Mouse (Mus musculus): ENCODE results near the gene Wdr26. TPM values are rescaled to one million over a fixed set of nuclear protein-coding genes. Genes with fewer than 3 reads are reported as not detected.
A peak's percentile ranks its signal among the peaks of the same experiment; 100 is the strongest.

Wdr26 gene
- polyA plus RNA-seq, 1 experiment from 2014 or later = 56.7 TPM

DNA sequence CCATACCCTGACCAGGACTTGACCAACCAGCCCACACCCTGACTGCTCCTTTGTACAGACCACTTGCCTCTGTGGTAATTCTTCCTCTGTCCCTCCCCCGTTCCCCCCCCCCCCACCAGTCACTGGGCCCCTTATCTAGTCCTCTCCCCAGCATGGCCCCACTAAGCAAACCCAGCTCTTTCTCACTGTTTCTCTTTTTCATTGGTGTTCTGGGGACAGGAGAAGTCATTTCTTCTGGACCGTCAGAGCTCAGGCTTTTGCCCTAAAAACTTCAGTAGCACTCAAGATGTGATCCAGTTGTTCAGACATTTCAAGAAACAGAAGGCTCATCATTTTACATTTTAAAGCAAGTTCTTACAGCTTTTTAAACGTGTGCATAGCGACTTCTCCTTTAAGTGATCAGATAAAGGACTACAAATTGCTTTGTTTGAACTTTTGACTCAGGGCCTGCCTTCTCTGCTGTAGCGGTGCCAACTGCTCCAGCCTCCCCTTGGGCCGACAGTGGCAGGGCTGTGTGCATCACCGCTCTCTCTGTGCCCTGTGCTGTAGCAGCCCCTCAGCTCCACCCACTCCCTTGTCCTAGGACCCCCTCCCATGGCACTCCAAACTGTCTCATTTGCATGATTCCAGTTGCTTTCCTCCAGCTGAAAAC, 34.8 kb upstream of the Wdr26 start:
- 24% methylated on average over 7 of the region's 7 CpGs for WGBS
- H3K9ac ChIP-seq (replicated peaks; ENCODE audit: low read depth, low read length) = no peak overlapping the region
- no peak overlapping the region for H3K4me3 ChIP-seq (ENCODE audit: low read depth, low read length)
- no peak overlapping the region for H3K4me2 ChIP-seq (replicated peaks; ENCODE audit: low read depth, low read length)
- H3K36me3 ChIP-seq (ENCODE audit: control insufficient read depth, insufficient read depth, low read length) = no peaks in the 10 kb centered on the region
- H3K27me3 ChIP-seq (ENCODE audit: control insufficient read depth, insufficient read depth, low read length) = no peaks in the 10 kb centered on the region
- ATAC-seq (ENCODE audit: insufficient number of reproducible peaks, insufficient read depth, low FRiP score, low read depth) = peak; percentile 68
- H3K4me1 ChIP-seq (ENCODE audit: control insufficient read depth, insufficient read depth, low read length) = peaks cover 12% of the 10 kb centered on the region; the same call in 1 of the 2 replicates
- H3K27ac ChIP-seq (ENCODE audit: low read length) = peak overlapping the region; percentile 53
- peaks cover 7% of the 10 kb centered on the region; the same call in 1 of the 2 replicates for H3K9me3 ChIP-seq (ENCODE audit: control insufficient read depth, low read depth, low read length)

DNA sequence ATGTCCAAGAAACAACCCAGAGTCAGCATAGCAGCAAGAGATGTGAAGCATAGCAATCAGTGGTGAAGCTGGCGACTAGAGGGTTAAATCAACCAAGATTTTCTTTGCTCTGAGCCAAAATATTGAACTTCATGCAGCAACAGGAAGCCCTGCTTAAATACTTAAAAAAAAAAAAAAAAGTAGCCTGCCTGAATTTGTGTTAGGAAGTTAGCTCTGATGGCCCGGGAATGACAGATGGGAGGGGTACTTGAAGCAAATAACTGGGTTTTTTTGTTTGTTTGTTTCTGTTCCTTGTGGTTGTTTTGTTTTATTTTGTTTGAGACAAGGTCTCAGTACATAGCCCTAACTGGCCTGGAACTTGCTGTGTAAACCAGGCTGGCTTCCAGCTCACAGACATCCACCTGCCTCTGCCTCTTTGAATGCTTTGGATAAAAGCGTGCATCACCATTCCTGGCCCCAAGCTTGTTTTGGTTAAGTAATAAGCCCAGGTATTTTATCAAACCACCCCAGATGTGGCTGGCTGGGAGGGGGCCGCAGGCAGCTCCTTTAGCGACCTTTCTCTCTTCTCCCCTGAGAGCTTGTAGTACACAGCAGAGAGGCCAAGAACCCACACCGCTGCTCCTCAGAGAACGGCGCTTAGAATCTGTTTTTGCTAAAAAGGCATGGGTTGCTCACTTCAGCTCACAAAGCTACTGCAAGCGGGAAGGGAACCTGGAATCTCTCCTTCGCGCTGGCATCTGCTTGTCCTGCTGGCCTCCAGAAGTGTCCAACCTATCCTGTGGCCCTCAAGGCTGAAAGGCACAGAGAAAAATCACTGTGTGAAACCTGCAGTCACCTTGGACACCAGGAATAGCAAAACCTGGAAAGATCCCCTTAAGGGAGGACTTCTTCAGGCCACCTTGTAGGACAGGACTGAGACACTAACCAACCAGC, 34.0 kb upstream of the Wdr26 start:
- H3K4me1 ChIP-seq (ENCODE audit: control insufficient read depth, insufficient read depth, low read length) = peaks cover 12% of the 10 kb centered on the region; the same call in 1 of the 2 replicates
- no peaks in the 10 kb centered on the region for H3K27me3 ChIP-seq (ENCODE audit: control insufficient read depth, insufficient read depth, low read length)
- no peak for ATAC-seq (ENCODE audit: insufficient number of reproducible peaks, insufficient read depth, low FRiP score, low read depth)
- peaks cover 7% of the 10 kb centered on the region; the same call in 1 of the 2 replicates for H3K9me3 ChIP-seq (ENCODE audit: control insufficient read depth, low read depth, low read length)
- H3K9ac ChIP-seq (replicated peaks; ENCODE audit: low read depth, low read length) = no peak overlapping the region
- WGBS = 69% methylated on average over 11 of the region's 11 CpGs
- no peak overlapping the region for H3K4me3 ChIP-seq (ENCODE audit: low read depth, low read length)
- no peaks in the 10 kb centered on the region for H3K36me3 ChIP-seq (ENCODE audit: control insufficient read depth, insufficient read depth, low read length)
- peak overlapping the region; percentile 53; the same call in 1 of the 2 replicates for H3K27ac ChIP-seq (ENCODE audit: low read length)
- H3K4me2 ChIP-seq (replicated peaks; ENCODE audit: low read depth, low read length) = no peak overlapping the region

DNA sequence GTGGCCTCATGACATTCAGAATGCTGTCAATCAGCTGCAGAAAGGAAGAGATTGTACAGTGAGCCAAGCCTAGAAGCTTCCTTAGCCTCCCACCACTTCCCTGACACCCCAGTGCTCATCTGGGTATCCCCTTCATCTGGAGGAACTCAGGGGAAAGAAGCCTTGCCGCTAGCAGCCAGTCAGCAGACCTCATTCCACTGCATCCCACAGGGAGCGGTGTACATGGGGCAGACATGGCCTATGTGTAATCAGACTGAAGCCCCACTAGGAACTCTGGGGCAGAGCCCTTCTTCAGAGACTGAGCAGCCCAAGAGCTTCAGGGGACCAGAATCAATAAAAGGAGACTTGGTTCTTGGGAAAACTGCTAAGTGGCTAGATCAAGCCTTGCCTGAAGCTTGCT, 33.3 kb upstream of the Wdr26 start:
- Histone ChIP-seq H3K27ac (ENCODE audit: low read length) (no peak overlapping the region), H3K27me3 (ENCODE audit: control insufficient read depth, insufficient read depth, low read length) (no peaks in the 10 kb centered on the region), H3K4me3 (ENCODE audit: low read depth, low read length) (no peak overlapping the region), H3K36me3 (ENCODE audit: control insufficient read depth, insufficient read depth, low read length) (no peaks in the 10 kb centered on the region), H3K9ac (replicated peaks; ENCODE audit: low read depth, low read length) (no peak overlapping the region), H3K4me1 (ENCODE audit: control insufficient read depth, insufficient read depth, low read length) (peaks cover 12% of the 10 kb centered on the region; the same call in 1 of the 2 replicates), H3K4me2 (replicated peaks; ENCODE audit: low read depth, low read length) (no peak overlapping the region), H3K9me3 (ENCODE audit: control insufficient read depth, low read depth, low read length) (peaks cover 4% of the 10 kb centered on the region; the same call in 1 of the 2 replicates)
- no peak for ATAC-seq (ENCODE audit: insufficient number of reproducible peaks, insufficient read depth, low FRiP score, low read depth)
- WGBS = 85% methylated on average over 2 of the region's 2 CpGs

DNA sequence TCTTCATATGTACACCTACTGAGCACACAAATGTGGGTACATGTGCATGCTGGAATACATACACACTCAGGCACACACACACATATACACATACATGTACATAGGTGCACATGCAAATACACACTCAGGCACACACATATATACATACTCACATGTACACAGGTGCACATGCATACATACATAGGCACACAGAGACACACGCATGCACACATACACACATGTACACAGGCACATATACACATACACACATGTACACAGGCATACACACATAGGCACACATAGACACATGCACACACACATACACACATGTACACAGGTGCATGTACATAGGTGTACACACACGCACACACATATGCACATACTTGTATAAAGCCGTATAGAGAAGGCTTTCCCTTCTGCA, 29.4 kb upstream of the Wdr26 start:
- H3K9me3 ChIP-seq (ENCODE audit: control insufficient read depth, low read depth, low read length) = no peaks in the 10 kb centered on the region
- no peak overlapping the region for H3K9ac ChIP-seq (replicated peaks; ENCODE audit: low read depth, low read length)
- no peaks in the 10 kb centered on the region for H3K36me3 ChIP-seq (ENCODE audit: control insufficient read depth, insufficient read depth, low read length)
- peaks cover 5% of the 10 kb centered on the region; the same call in 1 of the 2 replicates for H3K4me1 ChIP-seq (ENCODE audit: control insufficient read depth, insufficient read depth, low read length)
- ATAC-seq (ENCODE audit: insufficient number of reproducible peaks, insufficient read depth, low FRiP score, low read depth) = no peak
- no peak overlapping the region for H3K4me2 ChIP-seq (replicated peaks; ENCODE audit: low read depth, low read length)
- no peak overlapping the region for H3K4me3 ChIP-seq (ENCODE audit: low read depth, low read length)
- H3K27ac ChIP-seq (ENCODE audit: low read length) = no peak overlapping the region
- no peaks in the 10 kb centered on the region for H3K27me3 ChIP-seq (ENCODE audit: control insufficient read depth, insufficient read depth, low read length)
- 97% methylated on average over 3 of the region's 3 CpGs for WGBS

GRCm38 (mm10) chr1:181237332-181237731, 25.5 kb upstream of the Wdr26 start:
- WGBS = 65% methylated on average over 5 of the region's 5 CpGs
- Histone ChIP-seq H3K9ac (replicated peaks; ENCODE audit: low read depth, low read length) (no peak overlapping the region), H3K4me2 (replicated peaks; ENCODE audit: low read depth, low read length) (no peak overlapping the region)

GRCm38 (mm10) chr1:181234326-181235035, 22.7 kb upstream of the Wdr26 start:
- 38% methylated on average over 8 of the region's 8 CpGs for WGBS
- H3K4me1 ChIP-seq (ENCODE audit: control insufficient read depth, insufficient read depth, low read length) = 0 out of 2 replicates have a peak, but pooled peaks cover 13% of the 10 kb centered on the region
- H3K27me3 ChIP-seq (ENCODE audit: control insufficient read depth, insufficient read depth, low read length) = no peaks in the 10 kb centered on the region
- 0 out of 2 replicates have a peak overlapping the region, but pooled peaks have one; percentile 18 for H3K9ac ChIP-seq (replicated peaks; ENCODE audit: low read depth, low read length)
- no peaks in the 10 kb centered on the region for H3K9me3 ChIP-seq (ENCODE audit: control insufficient read depth, low read depth, low read length)
- H3K4me2 ChIP-seq (replicated peaks; ENCODE audit: low read depth, low read length) = peak overlapping the region; percentile 27; the same call in 1 of the 2 replicates
- H3K27ac ChIP-seq (ENCODE audit: low read length) = no peak overlapping the region
- H3K36me3 ChIP-seq (ENCODE audit: control insufficient read depth, insufficient read depth, low read length) = no peaks in the 10 kb centered on the region
- no peak overlapping the region for H3K4me3 ChIP-seq (ENCODE audit: low read depth, low read length)
- ATAC-seq (ENCODE audit: insufficient number of reproducible peaks, insufficient read depth, low FRiP score, low read depth) = no peak; the same call in 1 of the 2 replicates

More at GRCm38 (mm10) chr1:181237332-181237731, 25.5 kb upstream of the Wdr26 start:
- Histone ChIP-seq H3K27ac (ENCODE audit: low read length) (no peak overlapping the region), H3K4me1 (ENCODE audit: control insufficient read depth, insufficient read depth, low read length) (0 out of 2 replicates have a peak, but pooled peaks cover 8% of the 10 kb centered on the region), H3K9me3 (ENCODE audit: control insufficient read depth, low read depth, low read length) (no peaks in the 10 kb centered on the region), H3K36me3 (ENCODE audit: control insufficient read depth, insufficient read depth, low read length) (no peaks in the 10 kb centered on the region), H3K4me3 (ENCODE audit: low read depth, low read length) (no peak overlapping the region), H3K27me3 (ENCODE audit: control insufficient read depth, insufficient read depth, low read length) (no peaks in the 10 kb centered on the region)
- no peak for ATAC-seq (ENCODE audit: insufficient number of reproducible peaks, insufficient read depth, low FRiP score, low read depth)

DNA sequence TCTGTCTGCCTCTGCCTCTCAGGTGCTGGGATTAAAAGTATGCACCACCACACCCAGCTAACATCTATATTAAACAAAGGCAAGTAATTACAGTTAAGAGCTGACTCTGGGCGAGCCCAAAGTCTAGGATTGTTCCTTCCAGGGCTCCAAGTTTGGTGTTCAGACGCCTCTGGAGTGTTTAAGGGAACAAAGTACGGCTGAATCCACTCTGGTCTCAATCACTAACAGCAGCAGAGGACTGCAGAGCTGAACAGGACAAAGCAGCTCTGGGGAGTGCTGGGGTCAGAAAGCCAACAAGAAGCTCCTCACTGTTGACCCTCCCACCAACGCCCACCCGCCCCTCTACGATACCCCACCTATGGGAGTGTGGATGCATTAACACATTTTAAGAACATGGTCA, 21.9 kb upstream of the Wdr26 start:
- Histone ChIP-seq H3K27me3 (ENCODE audit: control insufficient read depth, insufficient read depth, low read length) (no peaks in the 10 kb centered on the region), H3K4me2 (replicated peaks; ENCODE audit: low read depth, low read length) (no peak overlapping the region), H3K27ac (ENCODE audit: low read length) (no peak overlapping the region), H3K36me3 (ENCODE audit: control insufficient read depth, insufficient read depth, low read length) (no peaks in the 10 kb centered on the region), H3K9me3 (ENCODE audit: control insufficient read depth, low read depth, low read length) (no peaks in the 10 kb centered on the region), H3K4me3 (ENCODE audit: low read depth, low read length) (no peak overlapping the region), H3K4me1 (ENCODE audit: control insufficient read depth, insufficient read depth, low read length) (0 out of 2 replicates have a peak, but pooled peaks cover 13% of the 10 kb centered on the region), H3K9ac (replicated peaks; ENCODE audit: low read depth, low read length) (no peak overlapping the region)
- no peak for ATAC-seq (ENCODE audit: insufficient number of reproducible peaks, insufficient read depth, low FRiP score, low read depth)
- 82% methylated on average over 6 of the region's 6 CpGs for WGBS

All from stomach, embryonic 14.5 days (tissue).